Mouse (Mus musculus) thymus, adult 2 months (tissue): ENCODE data around the gene Vapb. TPM values are rescaled to one million over a fixed set of nuclear protein-coding genes. Genes with fewer than 3 reads are reported as not detected.
"Not testable (repeated sequence)": the region's sequence is repeated elsewhere in the genome, so short reads cannot be mapped to it uniquely, and the experiment has no call there.

Experiments used
- DNase-seq: peaks from one replicate; pipeline ENCODE4 v3.0.0; 2021
- H3K27ac ChIP-seq: fragments of 200-500 bp; 2 replicates; pipeline ENCODE4 v1.5.1; 2012; ENCODE audit warnings: low read length, control low read depth; ENCODE audit not compliant: control insufficient read depth, insufficient read depth
- H3K27me3 ChIP-seq: fragments of 200-500 bp; 2 replicates; pipeline ENCODE4 v1.6.1; 2012; ENCODE audit warnings: mild to moderate bottlenecking, low read length, moderate library complexity, mixed read lengths; ENCODE audit not compliant: control insufficient read depth, insufficient read depth
- H3K36me3 ChIP-seq: fragments of 200-500 bp; 2 replicates; pipeline ENCODE4 v1.6.1; 2012; ENCODE audit warnings: mild to moderate bottlenecking, low read length, moderate library complexity; ENCODE audit not compliant: control insufficient read depth, insufficient read depth
- H3K4me1 ChIP-seq: fragments of 200-500 bp; replicated peaks from 2 replicates; pipeline ENCODE4 v1.6.1; 2012; ENCODE audit warnings: low read length; ENCODE audit not compliant: control insufficient read depth, insufficient read depth
- H3K4me3 ChIP-seq: fragments of 200-500 bp; 2 replicates; pipeline ENCODE4 v1.5.1; 2012; ENCODE audit warnings: mild to moderate bottlenecking, low read length, control low read depth, moderate library complexity; ENCODE audit not compliant: control insufficient read depth, insufficient read depth
- CTCF ChIP-seq: fragments of 200-500 bp; IDR thresholded peaks from 2 replicates; pipeline ENCODE4 v1.5.1; 2012; ENCODE audit warnings: mild to moderate bottlenecking, control low read depth, low read length, moderate library complexity, borderline replicate concordance; ENCODE audit not compliant: control insufficient read depth, poor library complexity, insufficient read depth; ENCODE audit errors: extremely low read depth
- POLR2A ChIP-seq: fragments of 200-500 bp; IDR thresholded peaks from 2 replicates; pipeline ENCODE4 v1.6.1; 2012; ENCODE audit warnings: mild to moderate bottlenecking, low read length, control low read depth, moderate library complexity; ENCODE audit not compliant: control insufficient read depth, poor library complexity, insufficient read depth; ENCODE audit errors: extremely low read depth
- WGBS: fragments of 180-500 bp; shearing (Covaris S2); methylation state at CpG from one replicate; pipeline ENCODE4 v1.1.7; 2018; 5-methylcytosine and 5-hydroxymethylcytosine counted together
- polyA plus RNA-seq: library from polyadenylated mRNA; depleted of rRNA; stranded (reverse); fragments of >200 nt; gene quantifications from 2 replicates; pipeline ENCODE4 v1.2.3, GENCODE M21; 2012

Gene Vapb
- polyA plus RNA-seq, 1 experiment = 12.1 TPM

GRCm38 (mm10) chr2:173716966-173717365, 20.3 kb upstream of the Vapb start:
- no peaks in the 10 kb centered on the region for H3K27me3 ChIP-seq
- no peak overlapping the region for H3K27ac ChIP-seq
- no peak overlapping the region for H3K4me3 ChIP-seq
- DNase-seq = no peak
- no peaks in the 10 kb centered on the region for H3K36me3 ChIP-seq
- 94% methylated on average over 5 of the region's 5 CpGs for WGBS
- no peaks in the 10 kb centered on the region for H3K4me1 ChIP-seq
- TF ChIP-seq POLR2A (no peak), CTCF (no peak)

DNA sequence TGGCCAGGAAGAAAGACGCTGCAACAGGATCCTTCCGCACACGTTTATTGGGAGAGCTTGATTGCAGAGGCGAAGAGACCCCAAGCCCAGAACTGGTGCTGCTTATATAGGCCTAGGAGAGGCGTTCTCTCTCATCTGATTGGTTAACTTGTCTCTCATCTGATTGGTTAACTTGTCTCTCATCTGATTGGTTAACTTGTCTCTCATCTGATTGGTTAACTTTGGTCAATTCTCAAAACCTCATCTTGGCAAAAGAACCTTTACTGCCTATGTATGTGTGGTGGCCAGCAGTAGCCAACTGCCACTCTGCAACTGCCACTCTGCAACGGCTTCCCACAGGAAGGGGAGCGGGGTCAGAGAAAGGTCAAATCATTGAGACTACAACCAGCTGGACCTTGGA, 18.2 kb upstream of the Vapb start, which contains the start of gene 1700010B08Rik:
TSS of gene 1700010B08Rik (plus strand) at position 301 of the 400 bp plus-strand sequence.
- H3K27ac ChIP-seq, H3K4me3 ChIP-seq, DNase-seq, H3K36me3 ChIP-seq, H3K4me1 ChIP-seq, H3K27me3 ChIP-seq: not testable (repeated sequence)
- WGBS = 96% methylated on average over 6 of the region's 7 CpGs

GRCm38 (mm10) chr2:173722251-173722857, 15.0 kb upstream of the Vapb start:
- TF ChIP-seq POLR2A = no peak
- no peak for TF ChIP-seq CTCF
- no peaks in the 10 kb centered on the region for H3K4me1 ChIP-seq
- no peak for DNase-seq
- no peaks in the 10 kb centered on the region for H3K36me3 ChIP-seq
- no peaks in the 10 kb centered on the region for H3K27me3 ChIP-seq
- H3K4me3 ChIP-seq = no peak overlapping the region
- 87% methylated on average over 11 of the region's 11 CpGs for WGBS
- H3K27ac ChIP-seq = no peak overlapping the region

DNA sequence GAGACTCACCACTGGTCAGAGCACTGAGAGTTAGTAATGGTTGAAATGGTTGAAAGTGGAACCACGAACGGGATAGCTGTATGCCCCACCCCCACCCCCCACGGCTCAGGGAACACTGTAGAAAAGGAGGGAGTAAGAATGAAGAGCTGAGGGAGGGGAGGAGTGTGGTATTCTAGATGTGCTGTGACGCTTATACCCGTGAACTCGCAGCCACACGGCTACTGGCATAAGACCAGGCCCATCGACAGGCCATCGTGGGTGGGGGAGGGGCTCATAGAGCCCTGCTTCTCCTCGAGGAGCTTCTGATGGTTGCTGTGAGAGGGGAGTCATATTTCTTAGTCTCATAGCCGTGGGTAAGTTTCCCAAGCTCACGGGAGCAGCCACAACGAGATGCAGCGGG, 12.9 kb upstream of the Vapb start:
- 87% methylated on average over 14 of the region's 14 CpGs for WGBS
- no peak overlapping the region for H3K4me3 ChIP-seq
- no peak for DNase-seq
- H3K27ac ChIP-seq = no peak overlapping the region
- no peak for TF ChIP-seq POLR2A
- TF ChIP-seq CTCF = no peak
- no peaks in the 10 kb centered on the region for H3K4me1 ChIP-seq
- no peaks in the 10 kb centered on the region for H3K27me3 ChIP-seq
- H3K36me3 ChIP-seq = no peaks in the 10 kb centered on the region

DNA sequence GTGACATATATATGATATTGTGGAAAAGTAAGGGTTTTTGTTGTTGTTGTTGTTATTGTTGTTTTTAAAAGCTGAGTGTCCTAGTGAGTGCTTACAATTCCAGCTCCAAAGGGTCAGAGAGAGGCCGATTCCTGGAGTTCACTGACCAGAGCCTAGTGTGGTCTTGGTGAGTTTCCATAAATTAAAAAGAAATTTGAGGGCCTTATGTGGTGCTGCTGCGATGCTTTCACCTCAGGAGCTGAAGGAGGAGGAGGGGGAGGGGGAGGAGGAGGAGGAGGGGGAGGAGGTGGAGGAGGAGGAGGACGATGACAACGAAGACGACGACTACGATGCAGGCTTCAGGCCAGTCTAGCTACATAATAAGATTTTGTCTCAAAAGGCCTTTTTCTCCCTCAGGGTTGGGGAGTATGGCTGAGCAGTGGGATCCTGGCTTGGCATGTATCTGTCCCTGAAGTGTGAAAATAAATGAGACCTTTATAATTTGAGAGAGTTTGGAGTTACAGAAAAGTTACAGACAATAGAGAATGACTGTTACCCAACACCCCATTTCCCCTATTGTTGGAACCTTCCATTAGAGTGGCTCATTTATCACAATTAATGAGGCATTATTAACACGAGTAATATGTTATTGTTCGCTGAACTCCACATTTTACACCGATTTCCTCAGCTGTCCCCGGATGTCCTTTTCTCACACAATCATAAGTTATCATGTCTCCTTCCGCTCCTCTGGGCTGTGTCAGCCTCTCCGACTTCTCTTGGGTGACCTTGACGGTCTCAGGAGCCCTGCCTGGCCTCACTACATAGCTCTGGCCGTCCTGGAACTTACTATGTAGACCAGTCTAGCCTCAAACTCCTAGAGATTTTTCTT, 12.1 kb upstream of the Vapb start:
- Histone ChIP-seq H3K4me1 (no peaks in the 10 kb centered on the region), H3K4me3 (no peak overlapping the region), H3K27me3 (no peaks in the 10 kb centered on the region), H3K36me3 (no peaks in the 10 kb centered on the region), H3K27ac (no peak overlapping the region)
- 90% methylated on average over 15 of the region's 15 CpGs for WGBS
- DNase-seq = no peak
- TF ChIP-seq CTCF (no peak), POLR2A (no peak)

DNA sequence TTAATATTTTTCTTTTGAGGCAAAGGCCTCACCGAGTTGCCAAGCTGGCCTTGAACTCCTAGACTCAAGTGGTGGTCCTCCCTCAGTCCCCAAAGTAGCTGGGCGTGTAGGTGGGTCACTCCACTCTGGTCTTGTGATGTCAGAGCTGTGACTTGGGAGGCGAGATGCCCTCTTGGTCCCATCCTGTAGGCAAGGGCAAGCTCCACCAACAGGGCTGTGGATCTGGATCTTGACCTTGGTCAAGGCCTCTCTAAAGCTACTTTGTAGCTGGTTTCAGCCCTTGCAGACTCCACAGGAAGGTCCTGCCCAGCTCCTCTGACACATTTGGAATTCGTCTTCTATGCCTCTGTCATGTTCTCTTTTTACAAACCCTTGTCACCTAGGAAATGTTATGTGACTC, 11.5 kb upstream of the Vapb start:
- H3K4me3 ChIP-seq = no peak overlapping the region
- DNase-seq = no peak
- H3K27ac ChIP-seq = no peak overlapping the region
- no peaks in the 10 kb centered on the region for H3K27me3 ChIP-seq
- H3K4me1 ChIP-seq = no peaks in the 10 kb centered on the region
- no peak for TF ChIP-seq CTCF
- TF ChIP-seq POLR2A = no peak
- 97% methylated on average over 4 of the region's 4 CpGs for WGBS
- no peaks in the 10 kb centered on the region for H3K36me3 ChIP-seq
